Mouse (Mus musculus) CH12.LX (cell line): ENCODE results near the gene Lrrc15. TPM values are rescaled to one million over a fixed set of nuclear protein-coding genes. Genes with fewer than 3 reads are reported as not detected.

ENCODE experiments used
- DNase-seq: peaks from one replicate; pipeline ENCODE4 v3.0.0-alpha.2; 2013; ENCODE audit errors: extremely low read depth
- H3K27ac ChIP-seq: 2 replicates; pipeline ENCODE4 v1.5.1; 2012; ENCODE audit warnings: low read depth, mild to moderate bottlenecking, control low read depth, moderate library complexity; ENCODE audit not compliant: insufficient read depth
- H3K27me3 ChIP-seq: replicated peaks from 2 replicates; pipeline ENCODE3; 2012; ENCODE audit warnings: inconsistent platforms
- H3K36me3 ChIP-seq, 2 experiments: replicated peaks in 1 of 2; 2 replicates each; pipeline versions ENCODE3 to v1.6.1; 2012; ENCODE audit warnings: inconsistent platforms in 1 of 2, low read length in 1 of 2, mild to moderate bottlenecking in 1 of 2, mixed read lengths in 1 of 2, moderate library complexity in 1 of 2; ENCODE audit not compliant: control insufficient read depth in 1 of 2, insufficient read depth in 1 of 2
- H3K4me1 ChIP-seq, 2 experiments: 2 replicates each; pipeline ENCODE4 v1.6.1; 2012; ENCODE audit warnings: inconsistent platforms in 1 of 2, moderate library complexity in 1 of 2; ENCODE audit not compliant: insufficient read depth in 2 of 2, control insufficient read depth in 1 of 2
- H3K4me2 ChIP-seq: 2 replicates; pipeline ENCODE4 v1.6.1; 2012; ENCODE audit warnings: low read depth, mild to moderate bottlenecking, control low read depth; ENCODE audit not compliant: poor library complexity, insufficient read depth, severe bottlenecking
- H3K4me3 ChIP-seq, 3 experiments: fragments of 150-350 bp in 1 of 3; sonication (generic) in 1 of 3; replicated peaks in 1 of 3; 2 replicates each; pipeline versions ENCODE3 to v1.5.1; 2011 to 2012; ENCODE audit warnings: low read depth in 2 of 3, low read length in 2 of 3, mild to moderate bottlenecking in 2 of 3, moderate library complexity in 2 of 3, control low read depth in 1 of 3, improper control_type of control experiment in 1 of 3, inconsistent platforms in 1 of 3, mixed read lengths in 1 of 3; ENCODE audit not compliant: poor library complexity in 1 of 3
- H3K79me2 ChIP-seq: replicated peaks from 2 replicates; pipeline ENCODE4 v1.6.1; 2012; ENCODE audit warnings: mild to moderate bottlenecking, moderate library complexity; ENCODE audit not compliant: control insufficient read depth, poor library complexity, insufficient read depth, severe bottlenecking; ENCODE audit errors: extremely low read depth
- H3K9ac ChIP-seq: 2 replicates; pipeline ENCODE4 v1.6.1; 2012; ENCODE audit warnings: low read depth, mild to moderate bottlenecking, control low read depth, moderate library complexity; ENCODE audit not compliant: insufficient read depth
- H3K9me3 ChIP-seq: replicated peaks from 2 replicates; pipeline ENCODE3; 2012; ENCODE audit warnings: low read length, inconsistent platforms, mixed read lengths
- CHD1 ChIP-seq: IDR thresholded peaks from 2 replicates; pipeline ENCODE4 v1.6.1; 2012; ENCODE audit warnings: low read depth, low read length, improper control_type of control experiment, inconsistent platforms
- CHD2 ChIP-seq: IDR thresholded peaks from 2 replicates; pipeline ENCODE4 v1.6.1; 2011; ENCODE audit warnings: low read length, improper control_type of control experiment
- ELF1 ChIP-seq: IDR thresholded peaks from 2 replicates; pipeline ENCODE4 v1.6.1; 2014; ENCODE audit warnings: low read depth, mild to moderate bottlenecking, inconsistent platforms, low read length, improper control_type of control experiment
- EP300 ChIP-seq: IDR thresholded peaks from 2 replicates; pipeline ENCODE4 v1.6.1; 2011; ENCODE audit warnings: low read length, improper control_type of control experiment
- HCFC1 ChIP-seq: IDR thresholded peaks from 2 replicates; pipeline ENCODE4 v1.6.1; 2012; ENCODE audit warnings: low read depth, mild to moderate bottlenecking, inconsistent platforms, low read length, improper control_type of control experiment
- JUND ChIP-seq: conservative IDR thresholded peaks from 2 replicates; pipeline ENCODE4 v1.6.1; 2011; ENCODE audit warnings: low read depth, low read length, improper control_type of control experiment
- KAT2A ChIP-seq: IDR thresholded peaks from 2 replicates; pipeline ENCODE4 v1.6.1; 2012; ENCODE audit warnings: low read length, improper control_type of control experiment, inconsistent platforms; ENCODE audit not compliant: insufficient replicate concordance
- MAX ChIP-seq: IDR thresholded peaks from 2 replicates; pipeline ENCODE4 v1.6.1; 2011; ENCODE audit warnings: low read length, improper control_type of control experiment
- MAZ ChIP-seq: IDR thresholded peaks from 2 replicates; pipeline ENCODE4 v1.6.1; 2012; ENCODE audit warnings: low read depth, mild to moderate bottlenecking, inconsistent platforms, low read length, improper control_type of control experiment, moderate library complexity
- MXI1 ChIP-seq: IDR thresholded peaks from 2 replicates; pipeline ENCODE4 v1.6.1; 2011; ENCODE audit warnings: mild to moderate bottlenecking, low read depth, low read length, improper control_type of control experiment
- MYC ChIP-seq: IDR thresholded peaks from 2 replicates; pipeline ENCODE4 v1.6.1; 2011; ENCODE audit warnings: low read depth, mild to moderate bottlenecking, improper control_type of control experiment, low read length
- NELFE ChIP-seq: IDR thresholded peaks from 2 replicates; pipeline ENCODE4 v1.6.1; 2011; ENCODE audit warnings: low read depth, low read length, improper control_type of control experiment
- NRF1 ChIP-seq: IDR thresholded peaks from 2 replicates; pipeline ENCODE4 v1.6.1; 2014; ENCODE audit warnings: low read depth, mild to moderate bottlenecking, inconsistent platforms, low read length, improper control_type of control experiment, moderate library complexity
- PAX5 ChIP-seq: IDR thresholded peaks from 2 replicates; pipeline ENCODE4 v1.6.1; 2012; ENCODE audit warnings: low read length, inconsistent platforms, mixed read lengths
- POLR2A ChIP-seq: IDR thresholded peaks from 2 replicates; pipeline ENCODE4 v1.6.1; 2011; ENCODE audit warnings: low read depth, mild to moderate bottlenecking, improper control_type of control experiment, low read length
- RCOR1 ChIP-seq: conservative IDR thresholded peaks from 2 replicates; pipeline ENCODE4 v1.6.1; 2012; ENCODE audit warnings: low read depth, mild to moderate bottlenecking, inconsistent platforms, low read length, improper control_type of control experiment
- SMC3 ChIP-seq: IDR thresholded peaks from 2 replicates; pipeline ENCODE4 v1.6.1; 2011; ENCODE audit warnings: low read depth, low read length, improper control_type of control experiment
- UBTF ChIP-seq: IDR thresholded peaks from 2 replicates; pipeline ENCODE4 v1.6.1; 2012; ENCODE audit warnings: low read depth, mild to moderate bottlenecking, inconsistent platforms, low read length, improper control_type of control experiment, moderate library complexity
- ZNF384 ChIP-seq: IDR thresholded peaks from 2 replicates; pipeline ENCODE4 v1.6.1; 2012; ENCODE audit warnings: low read depth, low read length, improper control_type of control experiment, inconsistent platforms
- dilution Hi-C: fragments of 300-500 bp; cut with MboI; formaldehyde crosslinking; loops from 2 replicates; pipeline ENCODE4 v1.14.3; 2020; ENCODE audit warnings: low sequenced_read_pairs; ENCODE audit not compliant: extremely low pct_unique_long_range_greater_than_20kb, extremely low pct_ligation_motif_present
- in situ Hi-C: fragments of 300-500 bp; cut with MboI; formaldehyde crosslinking; loops from 3 replicates; pipeline ENCODE4 v1.14.3; 2019; ENCODE audit warnings: low sequenced_read_pairs, low pct_ligation_motif_present, low pct_unique_long_range_greater_than_20kb, mixed read lengths
- polyA plus RNA-seq: library from polyadenylated mRNA; unstranded; fragments of >175 nt; gene quantifications from 2 replicates; pipeline ENCODE4 v1.2.1, GENCODE M21; 2012; ENCODE audit warnings: low read depth; ENCODE audit not compliant: insufficient read length
- total RNA-seq, 2 experiments: library from RNA; depleted of rRNA; stranded (reverse); fragments of 300-350 nt in 1 of 2; fragments of >200 nt in 1 of 2; gene quantifications; 2 replicates each; pipeline ENCODE4 v1.2.3; 2012 to 2014

Lrrc15 gene
- total and polyA plus RNA-seq, 3 experiments: not detected

DNA sequence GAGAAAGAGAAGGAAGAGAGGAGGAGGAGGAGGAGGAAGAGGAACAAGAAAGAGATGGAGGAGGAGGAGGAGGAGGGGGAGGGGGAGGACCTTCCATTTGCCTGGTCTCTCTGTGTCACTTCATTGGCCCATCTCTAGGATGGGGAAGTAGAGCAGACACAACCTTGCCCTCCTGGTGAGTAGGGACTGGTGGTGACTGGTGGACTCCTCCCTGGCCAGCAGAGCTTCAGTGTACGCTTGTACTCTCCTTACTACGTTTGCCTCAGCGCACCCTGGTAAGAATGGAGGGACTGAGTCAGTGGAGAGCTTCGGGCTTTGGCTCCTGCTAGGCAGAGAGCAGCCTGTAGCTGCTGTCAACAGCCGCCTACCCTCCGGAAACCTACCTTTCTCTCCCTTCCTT, 19.6 kb upstream of the Lrrc15 start:
- in situ Hi-C loops: loop anchor here (5.0 kb wide), 1 partner anchor 35 kb away; the partner anchor contains the start of gene Cpn2
- Histone ChIP-seq H3K4me3 (no peak overlapping the region), H3K36me3 (no peaks in the 10 kb centered on the region), H3K9me3 (no peaks in the 10 kb centered on the region), H3K79me2 (no peaks in the 10 kb centered on the region), H3K4me1 (peaks cover 4 to 16% of the 10 kb centered on the region in 2 experiments), H3K4me2 (no peak overlapping the region), H3K27me3 (peaks cover 5% of the 10 kb centered on the region), H3K9ac (no peak overlapping the region), H3K27ac (no peak overlapping the region)
- dilution Hi-C loops: no loop called here
- DNase-seq: no peak
- TF ChIP-seq NELFE (no peak), CHD2 (no peak), PAX5 (no peak), UBTF (no peak), NRF1 (no peak), MAZ (no peak), SMC3 (no peak)

DNA sequence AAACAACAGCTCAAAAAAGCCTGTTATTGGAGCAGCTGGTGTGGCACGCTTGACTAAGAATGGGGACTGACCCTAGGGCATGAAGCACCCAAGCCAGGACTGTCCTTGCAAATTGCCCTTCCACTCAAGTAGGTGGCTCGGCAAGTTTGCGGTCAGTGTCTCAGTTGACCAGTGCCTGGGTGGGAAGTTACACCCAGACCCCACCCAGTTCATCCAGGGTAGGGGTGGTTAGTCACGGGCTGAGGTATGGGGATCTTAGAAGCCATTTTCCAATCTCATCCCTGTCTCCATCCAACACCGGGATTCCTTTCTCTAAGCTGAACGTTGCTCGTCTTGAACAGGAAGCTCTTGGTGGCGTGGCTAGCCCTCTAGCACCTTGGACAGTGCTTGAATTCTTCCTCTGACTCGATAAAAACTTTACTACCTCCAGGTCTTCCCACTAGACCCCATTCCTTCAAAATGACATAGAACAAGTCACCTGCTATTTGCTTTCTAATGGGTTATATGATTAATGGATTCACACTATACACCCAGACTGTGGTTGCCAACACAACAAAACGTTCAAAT, 16.7 kb upstream of the Lrrc15 start:
- Histone ChIP-seq H3K27ac (no peak overlapping the region), H3K4me2 (no peak overlapping the region), H3K36me3 (no peaks in the 10 kb centered on the region), H3K4me1 (peaks cover 4 to 15% of the 10 kb centered on the region in 2 experiments), H3K4me3 (no peak overlapping the region), H3K9ac (no peak overlapping the region), H3K9me3 (no peaks in the 10 kb centered on the region), H3K79me2 (no peaks in the 10 kb centered on the region), H3K27me3 (peaks cover 6% of the 10 kb centered on the region)
- DNase-seq: no peak
- dilution Hi-C loops (no loop called here), in situ Hi-C loops (loop anchor here (5.0 kb wide), 1 partner anchor 32 kb away; the partner anchor contains the start of gene Cpn2)
- TF ChIP-seq MAX (no peak), MYC (no peak), HCFC1 (no peak), ELF1 (no peak), RCOR1 (no peak), JUND (no peak), CHD1 (no peak), KAT2A (no peak), ZNF384 (no peak), POLR2A (no peak), MXI1 (no peak; the same call in 1 of the 2 replicates), CHD2 (no peak), EP300 (no peak)
